Mouse (Mus musculus) adrenal gland, postnatal 36 days (tissue): Measurements from ENCODE around the gene AU022751. TPM values are rescaled to one million over a fixed set of nuclear protein-coding genes. Genes with fewer than 3 reads are reported as not detected.

Source experiments
- DNase-seq, 2 experiments: peaks; one replicate each; pipeline ENCODE4 v3.0.0; 2021; ENCODE audit warnings: mixed read lengths in 1 of 2
- long read RNA-seq, 2 experiments: library from polyadenylated mRNA; stranded (forward); transcript quantifications; one replicate each; pipeline ENCODE4 v2.0.0; 2021; ENCODE audit warnings: borderline sequencing depth in 2 of 2
- microRNA-seq: library from miRNA; unstranded; fragments of <30 nt; microRNA quantifications from one replicate; pipeline ENCODE4 v1.2.0, GENCODE M21; 2021
- total RNA-seq, 2 experiments: library from RNA; stranded (reverse); gene quantifications; 2 replicates each; pipeline ENCODE4 v1.2.3; 2021

Gene AU022751
- total RNA-seq = not detected
- long read RNA-seq, experiment 1 = 0 reads
- long read RNA-seq, experiment 2 = 0 reads

- DNase-seq = no peak
Measured at GRCm38 (mm10) chrX:6082954-6083680, at the start of gene AU022751. Gene AU022751, minus strand, starts transcription at chrX:6083419.

- peak; percentile 54 to 57 for DNase-seq
Measured at GRCm38 (mm10) chrX:6091996-6092757, 9.0 kb upstream of the AU022751 start.

GRCm38 (mm10) chrX:6091547-6091946, 8.3 kb upstream of the AU022751 start:
- DNase-seq = no peak

GRCm38 (mm10) chrX:6061563-6061962, 21.7 kb downstream of the AU022751 start:
- no peak for DNase-seq

DNA sequence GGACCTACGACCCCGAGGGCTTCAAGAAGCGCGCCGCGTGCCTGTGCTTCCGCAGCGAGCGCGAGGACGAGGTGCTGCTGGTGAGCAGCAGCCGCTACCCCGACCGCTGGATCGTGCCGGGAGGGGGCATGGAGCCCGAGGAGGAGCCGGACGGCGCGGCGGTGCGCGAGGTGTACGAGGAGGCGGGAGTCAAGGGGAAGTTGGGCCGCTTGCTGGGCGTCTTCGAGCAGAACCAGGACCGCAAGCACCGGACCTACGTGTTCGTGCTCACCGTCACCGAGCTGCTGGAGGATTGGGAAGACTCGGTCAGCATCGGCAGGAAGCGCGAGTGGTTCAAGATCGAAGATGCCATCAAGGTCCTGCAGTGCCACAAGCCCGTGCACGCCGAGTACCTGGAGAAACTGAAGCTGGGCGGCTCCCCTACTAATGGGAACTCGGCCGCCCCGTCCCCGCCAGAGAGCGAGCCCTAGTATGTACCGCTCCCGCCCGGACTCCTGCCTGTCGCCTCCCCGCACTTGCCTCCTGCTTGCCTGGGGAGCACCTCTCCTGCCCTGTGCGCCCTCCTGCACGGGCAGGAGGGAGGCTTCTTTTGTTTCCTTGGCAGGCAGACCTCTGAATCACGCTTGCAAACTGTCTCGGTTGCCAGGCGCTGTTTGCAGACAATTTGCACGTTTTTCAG, 35.1 kb downstream of the AU022751 start:
- peak; percentile 2 to 7 for DNase-seq

DNA sequence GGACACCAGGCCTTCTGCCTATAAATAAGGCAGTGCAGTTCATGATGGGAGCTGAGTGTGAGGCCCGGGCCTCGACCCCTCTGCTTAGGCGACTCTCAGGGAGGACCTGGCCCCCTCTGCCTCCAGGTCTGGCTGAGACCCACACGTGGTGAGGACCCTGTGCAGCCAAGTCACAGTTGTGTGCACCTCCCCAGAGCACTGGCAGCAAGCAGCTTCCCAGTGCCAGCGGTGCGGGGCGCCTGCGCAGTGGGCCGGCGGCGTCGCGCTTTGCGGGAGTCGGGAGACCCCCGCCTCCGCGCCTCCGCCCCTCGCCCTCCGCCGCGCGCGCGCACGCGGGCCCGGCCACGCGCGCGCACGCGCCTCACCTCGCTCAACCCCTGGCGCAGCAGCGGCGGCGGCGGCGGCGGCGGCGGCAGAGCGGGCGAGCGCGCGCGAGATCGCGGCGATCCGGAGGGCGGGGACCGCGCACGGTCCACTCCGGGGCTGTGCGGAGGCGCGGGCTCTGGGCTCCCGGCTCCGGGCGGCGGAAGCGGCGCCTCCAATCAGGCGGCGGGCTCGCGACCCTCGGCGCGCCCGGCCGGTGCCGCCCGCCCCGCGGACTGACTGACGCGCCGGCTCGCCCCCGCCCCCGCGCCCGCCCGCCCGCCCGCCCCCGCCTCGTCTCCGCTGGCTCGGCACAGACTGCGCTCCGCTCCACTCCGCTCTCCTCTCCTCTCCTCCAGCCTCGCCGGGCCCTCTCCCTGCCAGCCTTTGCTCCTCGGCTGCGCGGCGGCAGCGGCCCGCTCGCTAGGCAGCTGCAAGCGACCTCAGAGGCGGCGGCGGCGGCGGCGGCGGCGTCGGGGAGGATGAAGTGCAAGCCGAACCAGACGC, 35.9 kb downstream of the AU022751 start, which contains the start of gene Nudt11:
Gene Nudt11 (plus strand): TSS at position 388 of the 870 bp plus-strand sequence.
- peak; percentile 22 to 25 for DNase-seq

Small RNA genes lying within 50 kb of the gene (microRNA-seq; reads per million reads assigned to microRNA genes)
- not detected for gene Gm27360

Other genes starting within 250 kb of the AU022751 start
- 10 to 100 TPM in 1 of 2 experiments, 1 to 10 TPM in 1; 4.9 to 23.4 TPM for gene Nudt11, start 36.0 kb downstream of the AU022751 start, total RNA-seq
- gene Nudt10, start 89.6 kb upstream of the AU022751 start, total RNA-seq = 1 to 10 TPM; 4.5 to 6.9 TPM
- gene Bmp15, start 237.3 kb upstream of the AU022751 start, total RNA-seq = under 1 TPM; 0.26 to 0.36 TPM